In genomic region chr8:36340454-36340853, GRCm38 (mm10) we compare ENCODE assay signal across 16 mouse cellular contexts.
DNase-seq lines count a peak whose midpoint lies in the region; ATAC-seq lines count a peak whose summit lies in the region.
"Had no signal": no experiment of that assay in that cellular context is flagged by ENCODE, and none has a peak within 500 bp of the region (broad histone marks: within the 10 kb centered on the region; RNA-seq: fewer than 3 reads in every experiment).

No protein-coding gene starts in this region.

- H3K36me3 ChIP-seq in hindbrain, embryonic 14.5 days (replicated peaks; ENCODE audit: control insufficient read depth, insufficient read depth), result no peaks in the 10 kb centered on the region
- H3K36me3 ChIP-seq in hindbrain, embryonic 11.5 days (ENCODE audit: control insufficient read depth, insufficient read depth, low read length), result no peaks in the 10 kb centered on the region
- H3K36me3 ChIP-seq: embryonic facial prominence, embryonic 13.5 days; limb, embryonic 10.5 days; liver, embryonic 13.5 days had no signal

- H3K9me3 ChIP-seq in hindbrain, embryonic 14.5 days (ENCODE audit: control insufficient read depth, low read length), result no peaks in the 10 kb centered on the region
- H3K9me3 ChIP-seq in hindbrain, embryonic 11.5 days (ENCODE audit: control insufficient read depth, low read length), result no peaks in the 10 kb centered on the region
- H3K9me3 ChIP-seq: embryonic facial prominence, embryonic 13.5 days; limb, embryonic 10.5 days; liver, embryonic 13.5 days had no signal

- DNase-seq in hindbrain, embryonic 14.5 days (ENCODE audit: low spot score), result peak; percentile 38
- DNase-seq in hindbrain, embryonic 11.5 days (ENCODE audit: low spot score), result no peak
- peak; percentile 91 for DNase-seq in brain, adult 2 months (ENCODE audit: low read depth, low spot score)
- peak; percentile 86 for DNase-seq in cerebellum, adult 11-12 months
- peak; percentile 74 to 81 for DNase-seq in cerebellum, postnatal 36 days
- no peak for DNase-seq in frontal cortex, postnatal 25 days (ENCODE audit: low spot score in 2 of 2)
- DNase-seq in left cerebral cortex, adult 11 months (ENCODE audit: low spot score), result no peak
- DNase-seq: heart, adult 11 months; kidney, adult 18-20 months; liver, embryonic 13.5 days; thymus, postnatal 14 days had no signal

- H3K27me3 ChIP-seq in hindbrain, embryonic 14.5 days (ENCODE audit: control insufficient read depth, insufficient read depth, low read length), result no peaks in the 10 kb centered on the region
- H3K27me3 ChIP-seq in hindbrain, embryonic 11.5 days (ENCODE audit: control insufficient read depth, insufficient read depth, low read length), result no peaks in the 10 kb centered on the region
- H3K27me3 ChIP-seq: embryonic facial prominence, embryonic 13.5 days; liver, embryonic 13.5 days had no signal

- WGBS in hindbrain, embryonic 14.5 days, result 75% methylated on average over 3 of the region's 3 CpGs
- WGBS in hindbrain, embryonic 11.5 days, result 95% methylated on average over 3 of the region's 3 CpGs

- 0 out of 2 replicates have a peak, but pooled peaks cover 8% of the 10 kb centered on the region for H3K4me1 ChIP-seq in hindbrain, embryonic 14.5 days (replicated peaks; ENCODE audit: control insufficient read depth, insufficient read depth, low read length)
- no peaks in the 10 kb centered on the region for H3K4me1 ChIP-seq in hindbrain, embryonic 11.5 days (replicated peaks; ENCODE audit: control insufficient read depth, insufficient read depth, low read length)
- H3K4me1 ChIP-seq: liver, embryonic 13.5 days had no signal

- no peak overlapping the region for H3K27ac ChIP-seq in hindbrain, embryonic 14.5 days
- no peak overlapping the region for H3K27ac ChIP-seq in hindbrain, embryonic 11.5 days (ENCODE audit: low read depth, low read length)
- H3K27ac ChIP-seq: embryonic facial prominence, embryonic 13.5 days; limb, embryonic 10.5 days; liver, embryonic 13.5 days had no signal

- no peak overlapping the region for H3K4me3 ChIP-seq in hindbrain, embryonic 14.5 days (replicated peaks; ENCODE audit: low read length)
- no peak overlapping the region for H3K4me3 ChIP-seq in hindbrain, embryonic 11.5 days (ENCODE audit: low read depth, low read length)
- H3K4me3 ChIP-seq: embryonic facial prominence, embryonic 13.5 days; limb, embryonic 10.5 days; liver, embryonic 13.5 days; myocyte had no signal

- H3K4me2 ChIP-seq in hindbrain, embryonic 14.5 days (replicated peaks), result no peak overlapping the region
- no peak overlapping the region for H3K4me2 ChIP-seq in hindbrain, embryonic 11.5 days (replicated peaks; ENCODE audit: low read depth, low read length)
- H3K4me2 ChIP-seq: embryonic facial prominence, embryonic 13.5 days; liver, embryonic 13.5 days; midbrain, embryonic 11.5 days had no signal

- no peak for ATAC-seq in hindbrain, embryonic 14.5 days (ENCODE audit: low FRiP score)
- ATAC-seq in hindbrain, embryonic 11.5 days (ENCODE audit: low FRiP score), result no peak
- ATAC-seq in activated CD4-positive, CD25-positive, alpha-beta regulatory T cell, adult 4 months, result no peak

- H3K9ac ChIP-seq in hindbrain, embryonic 14.5 days, result no peak overlapping the region
- no peak overlapping the region for H3K9ac ChIP-seq in hindbrain, embryonic 11.5 days (ENCODE audit: low read depth, low read length)
- H3K9ac ChIP-seq: embryonic facial prominence, embryonic 13.5 days; liver, embryonic 13.5 days had no signal

Comparison
In these comparisons a context has a peak if more than half of its experiments do, and no peak if none do; other contexts are left out.
1. DNase-seq: peak in hindbrain, embryonic 14.5 days (single experiment), brain, adult 2 months (single experiment), cerebellum, adult 11-12 months (single experiment) and cerebellum, postnatal 36 days (2 of 2); none in hindbrain, embryonic 11.5 days (single experiment), frontal cortex, postnatal 25 days (0 of 2) and left cerebral cortex, adult 11 months (single experiment).